Mouse (Mus musculus): Measurements from ENCODE around the gene Celf5. TPM values are rescaled to one million over a fixed set of nuclear protein-coding genes. Genes with fewer than 3 reads are reported as not detected.
"Not testable (repeated sequence)": the region's sequence is repeated elsewhere in the genome, so short reads cannot be mapped to it uniquely, and the experiment has no call there.

The Celf5 gene
- total RNA-seq, 2 experiments from 2014 or later, result not detected

GRCm38 (mm10) chr10:81457624-81458023 lies 24.9 kb downstream of the Celf5 start:
- no peak for ATAC-seq (replicated peaks; ENCODE audit: low FRiP score, poor library complexity, severe bottlenecking)

DNA sequence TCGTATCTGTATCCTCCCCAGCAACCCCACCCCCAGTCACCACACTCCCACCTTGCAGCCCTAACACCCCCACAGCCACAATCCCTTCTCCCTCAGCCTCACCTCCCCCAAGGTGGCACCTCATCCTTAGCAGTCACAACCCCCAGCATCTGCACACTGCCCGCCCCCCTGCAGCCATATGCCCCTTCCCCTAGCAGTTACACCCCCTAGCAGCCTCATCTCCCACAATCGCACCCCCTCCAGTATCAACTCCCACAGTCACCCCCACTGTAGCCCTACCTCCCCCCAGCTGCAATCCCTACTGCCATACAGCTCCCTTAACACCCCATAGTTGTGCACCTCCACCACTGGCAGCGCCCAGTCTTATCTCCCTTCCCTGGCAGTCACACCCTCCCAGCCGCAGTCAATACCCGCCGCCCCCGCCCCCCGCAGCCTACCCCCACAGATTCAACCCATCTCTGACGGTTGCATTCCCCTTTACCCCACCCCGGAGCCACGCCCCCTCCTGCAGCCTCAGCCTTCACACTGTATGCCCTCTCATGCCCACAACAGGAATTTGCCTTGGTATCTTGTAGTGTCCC lies 25.4 kb downstream of the Celf5 start:
- no peak for ATAC-seq (replicated peaks; ENCODE audit: low FRiP score, poor library complexity, severe bottlenecking)

- ATAC-seq (replicated peaks; ENCODE audit: low FRiP score, poor library complexity, severe bottlenecking), result no peak
These were observed 27.2 kb downstream of the Celf5 start, which contains the start of gene Nfic for GRCm38 (mm10) chr10:81455181-81455895. Gene Nfic (minus strand): TSS chr10:81455635.

DNA sequence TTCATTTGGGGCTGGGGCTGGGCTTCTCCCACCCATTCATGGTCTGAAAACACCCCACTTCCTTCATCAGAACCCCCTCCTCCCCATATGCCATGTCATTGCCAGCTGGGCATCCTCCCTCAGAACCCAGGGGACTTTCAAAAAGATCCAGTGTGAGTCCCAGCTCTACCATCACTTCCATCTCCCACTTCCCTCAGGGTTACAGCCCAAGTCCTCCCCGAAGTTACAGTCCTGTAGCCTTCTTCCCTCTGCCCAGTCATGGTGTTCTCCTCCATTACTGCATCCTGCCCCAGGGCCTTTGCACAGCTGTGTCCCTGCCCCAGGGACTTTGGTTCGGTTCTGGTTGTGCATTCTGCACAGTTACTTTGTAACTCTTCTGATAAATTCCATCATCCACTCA lies 28.4 kb downstream of the Celf5 start:
- ATAC-seq (replicated peaks; ENCODE audit: low FRiP score, poor library complexity, severe bottlenecking), result no peak

DNA sequence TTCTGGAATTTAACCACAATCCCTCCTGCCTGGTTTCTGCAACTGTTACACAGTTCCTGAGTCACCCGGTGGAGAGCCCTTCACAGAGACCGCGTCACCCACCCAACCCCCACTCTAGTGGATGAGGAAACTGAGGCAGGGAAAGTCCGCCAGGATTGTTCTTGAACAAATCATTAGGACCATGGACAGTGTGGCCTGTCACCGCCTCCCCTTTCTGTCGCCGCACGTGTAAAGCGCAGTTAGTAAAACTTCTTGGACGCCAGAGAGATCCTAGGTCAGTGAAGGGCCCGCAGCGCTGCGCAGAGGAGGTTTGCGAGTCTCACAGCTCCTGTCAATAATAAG lies 29.6 kb downstream of the Celf5 start:
- no peak for ATAC-seq (replicated peaks; ENCODE audit: low FRiP score, poor library complexity, severe bottlenecking)

- no peak for ATAC-seq (replicated peaks; ENCODE audit: low FRiP score, poor library complexity, severe bottlenecking)
These were observed 30.1 kb downstream of the Celf5 start for GRCm38 (mm10) chr10:81452237-81452946.

DNA sequence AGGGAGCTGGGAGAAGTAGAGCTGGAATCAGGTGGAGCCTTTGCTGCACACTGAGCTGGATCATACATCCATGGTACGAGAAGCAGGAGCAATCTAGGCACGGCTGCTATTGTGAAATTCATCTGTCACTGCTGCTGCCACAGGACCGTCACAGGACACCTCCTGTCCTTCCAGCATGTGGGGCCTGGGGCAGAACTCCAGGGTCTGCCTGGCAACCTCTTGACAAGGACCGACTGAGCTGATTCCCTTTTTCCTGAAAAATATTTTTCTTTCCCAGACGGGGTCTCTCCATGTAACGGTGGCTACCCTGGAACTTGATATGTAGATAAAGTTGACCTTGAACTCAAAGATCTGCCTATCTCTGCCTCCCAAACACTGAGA lies 31.2 kb downstream of the Celf5 start:
- no peak for ATAC-seq (replicated peaks; ENCODE audit: low FRiP score, poor library complexity, severe bottlenecking)

DNA sequence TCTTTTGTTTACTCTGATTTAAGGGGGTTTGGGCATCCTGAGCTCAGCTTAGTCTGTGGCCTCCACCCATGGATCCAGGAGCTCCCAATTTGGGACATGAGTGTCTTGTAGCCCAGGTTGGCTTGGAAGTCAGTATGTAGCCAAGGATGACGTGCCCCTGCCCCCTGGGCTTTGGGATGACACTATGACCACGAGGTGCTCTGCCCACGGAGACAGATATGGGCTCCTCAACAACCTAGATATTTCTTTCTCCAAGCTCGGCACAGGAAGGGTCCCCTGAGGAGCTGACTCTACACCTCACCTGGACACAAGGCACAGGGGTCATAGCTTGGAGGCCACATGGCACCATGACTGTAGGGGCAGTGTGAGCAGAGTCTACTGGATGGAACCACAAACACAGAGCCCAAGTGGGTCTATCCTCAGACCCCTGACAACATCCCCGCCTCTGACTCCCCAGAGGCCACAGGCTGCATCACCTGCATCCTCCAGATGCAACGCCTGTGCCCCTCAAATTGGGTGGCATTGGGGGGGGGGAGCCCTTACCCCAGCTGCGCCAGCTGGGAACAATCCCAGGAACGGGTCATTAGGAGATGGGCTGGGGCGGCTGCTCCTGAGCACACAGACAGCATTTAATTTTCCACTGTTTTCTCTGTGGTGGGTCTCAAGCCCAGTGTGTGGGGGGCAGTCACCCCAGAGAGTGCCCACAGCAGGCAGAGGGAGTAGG lies 31.7 kb downstream of the Celf5 start:
- ATAC-seq (replicated peaks; ENCODE audit: low FRiP score, poor library complexity, severe bottlenecking), result no peak

DNA sequence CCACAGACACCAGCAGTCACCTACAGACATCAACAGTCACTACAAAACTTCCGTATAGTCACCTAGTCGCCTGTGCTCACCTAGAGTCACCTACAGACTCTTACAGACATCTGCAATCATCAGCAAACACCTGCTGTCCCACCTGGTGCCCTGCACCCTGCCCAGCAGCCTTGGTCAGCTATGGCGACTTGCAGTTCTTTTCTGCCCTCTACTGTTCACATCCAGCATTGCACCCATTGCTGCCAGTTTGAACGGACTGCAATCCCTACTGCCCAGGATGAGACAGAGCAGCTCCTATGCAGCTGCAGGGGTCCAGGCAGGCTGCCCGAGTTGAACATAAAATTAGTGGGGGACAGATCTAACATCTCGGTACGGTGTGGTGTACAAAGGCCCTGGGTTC lies 32.4 kb downstream of the Celf5 start:
- peak; percentile 87 for ATAC-seq (replicated peaks; ENCODE audit: low FRiP score, poor library complexity, severe bottlenecking)

GRCm38 (mm10) chr10:81445516-81445915 lies 37.0 kb downstream of the Celf5 start:
- not testable (repeated sequence) for ATAC-seq (replicated peaks; ENCODE audit: low FRiP score, poor library complexity, severe bottlenecking)

- peak; percentile 65; the same call in 1 of the 2 replicates for ATAC-seq (replicated peaks; ENCODE audit: low FRiP score, poor library complexity, severe bottlenecking)
These were observed 41.5 kb downstream of the Celf5 start for GRCm38 (mm10) chr10:81441019-81441418.

- ATAC-seq (replicated peaks; ENCODE audit: low FRiP score, poor library complexity, severe bottlenecking), result no peak
These were observed 47.1 kb downstream of the Celf5 start for GRCm38 (mm10) chr10:81435436-81435835.

DNA sequence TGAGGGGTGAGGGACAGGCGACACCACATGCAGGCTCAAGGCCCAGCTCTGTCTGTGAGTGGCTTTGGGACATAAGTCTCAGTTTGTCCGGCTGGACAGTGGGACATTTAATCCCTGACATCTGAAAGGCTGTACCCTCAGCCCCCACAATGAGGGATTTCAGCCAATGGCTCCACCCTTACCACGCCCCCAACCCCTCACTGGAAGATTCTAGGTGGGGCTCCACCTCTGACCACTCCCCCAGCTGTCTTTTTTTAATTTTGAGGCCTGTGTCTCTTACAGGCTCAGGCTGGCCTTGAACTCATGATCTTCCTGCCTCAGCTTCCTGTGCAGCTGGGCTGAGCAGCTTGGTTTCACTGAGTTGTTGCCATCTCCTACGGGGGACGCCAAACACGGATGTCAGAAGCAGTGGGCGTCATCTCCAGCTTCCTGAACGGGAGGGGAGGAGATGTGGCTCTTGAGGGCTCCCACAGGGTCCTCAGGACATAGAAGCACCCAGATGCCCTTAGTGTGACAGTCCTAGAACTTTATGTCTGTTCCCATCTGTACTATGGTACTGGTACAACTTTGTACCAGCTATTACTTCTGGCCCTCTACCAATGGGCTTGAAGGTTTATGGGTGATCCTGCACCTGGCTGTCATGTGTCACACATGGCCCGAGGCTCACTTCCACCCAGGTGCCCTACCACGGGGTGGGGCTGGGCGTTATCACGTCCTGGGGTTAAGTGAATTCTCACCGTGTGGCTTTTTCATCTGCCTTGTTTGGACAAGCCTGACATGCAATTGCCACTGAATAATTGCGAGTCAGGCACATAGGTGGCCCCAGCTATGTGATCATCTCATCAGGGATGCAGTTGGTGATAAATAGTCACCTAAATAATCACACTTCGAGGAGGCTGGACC lies 47.9 kb downstream of the Celf5 start:
- ATAC-seq (replicated peaks; ENCODE audit: low FRiP score, poor library complexity, severe bottlenecking), result no peak

DNA sequence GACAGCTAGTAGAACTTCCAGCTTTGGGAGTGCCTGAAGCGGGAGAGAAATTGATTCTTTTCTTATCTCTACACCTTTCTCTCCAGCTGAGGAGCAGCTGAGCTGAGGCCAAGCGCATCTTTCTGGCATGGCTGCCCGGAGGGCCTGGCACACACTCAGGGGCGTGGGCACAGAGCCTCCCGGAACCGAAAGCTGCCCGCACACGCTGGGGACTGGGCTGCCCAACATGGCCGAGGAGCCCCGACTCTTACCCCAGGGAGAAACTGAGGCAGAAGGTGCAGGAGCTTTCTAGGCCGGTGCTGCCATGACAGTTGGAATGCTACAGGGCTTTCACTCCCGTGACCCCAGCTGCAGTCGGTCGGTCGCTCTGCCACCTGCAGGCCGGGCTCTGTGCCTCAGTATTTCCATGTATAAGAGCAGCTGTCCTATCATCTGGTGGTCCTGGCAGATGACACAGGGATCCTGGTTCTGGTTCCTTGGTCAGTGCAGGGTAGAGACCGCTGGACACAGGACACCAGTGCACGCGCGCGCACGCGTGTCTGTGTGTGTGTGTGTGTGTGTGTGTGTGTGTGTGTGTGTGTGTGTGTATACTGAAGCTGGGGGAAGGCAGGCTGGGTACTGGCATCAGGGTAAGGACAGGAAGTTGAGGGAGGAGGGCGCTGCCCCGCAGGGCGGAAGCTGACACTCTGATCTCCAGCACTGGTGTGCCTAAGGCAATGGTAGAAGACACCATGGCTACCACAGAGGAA lies 48.8 kb downstream of the Celf5 start:
- peak; percentile 16; the same call in 1 of the 2 replicates for ATAC-seq (replicated peaks; ENCODE audit: low FRiP score, poor library complexity, severe bottlenecking)

DNA sequence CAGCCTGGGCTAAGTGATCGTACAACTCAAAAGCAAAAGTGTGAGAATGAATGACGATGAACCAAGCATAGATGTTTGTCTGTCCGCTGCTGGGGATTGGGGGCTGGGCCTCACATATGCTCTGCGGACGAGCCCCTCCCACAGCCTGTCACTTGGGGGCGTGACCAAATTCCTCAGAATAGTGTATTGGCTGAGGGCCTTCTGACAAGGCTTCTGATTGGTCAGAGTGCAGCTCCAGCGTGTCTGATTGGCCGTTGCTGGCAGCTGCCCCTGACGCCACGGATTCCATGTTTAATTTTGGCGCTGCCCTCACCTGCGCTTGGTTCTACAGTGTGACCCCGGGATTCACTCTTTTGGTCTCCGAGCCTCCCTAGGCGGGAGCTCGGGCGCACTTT lies 49.6 kb downstream of the Celf5 start:
- ATAC-seq (replicated peaks; ENCODE audit: low FRiP score, poor library complexity, severe bottlenecking), result peak; percentile 85

DNA sequence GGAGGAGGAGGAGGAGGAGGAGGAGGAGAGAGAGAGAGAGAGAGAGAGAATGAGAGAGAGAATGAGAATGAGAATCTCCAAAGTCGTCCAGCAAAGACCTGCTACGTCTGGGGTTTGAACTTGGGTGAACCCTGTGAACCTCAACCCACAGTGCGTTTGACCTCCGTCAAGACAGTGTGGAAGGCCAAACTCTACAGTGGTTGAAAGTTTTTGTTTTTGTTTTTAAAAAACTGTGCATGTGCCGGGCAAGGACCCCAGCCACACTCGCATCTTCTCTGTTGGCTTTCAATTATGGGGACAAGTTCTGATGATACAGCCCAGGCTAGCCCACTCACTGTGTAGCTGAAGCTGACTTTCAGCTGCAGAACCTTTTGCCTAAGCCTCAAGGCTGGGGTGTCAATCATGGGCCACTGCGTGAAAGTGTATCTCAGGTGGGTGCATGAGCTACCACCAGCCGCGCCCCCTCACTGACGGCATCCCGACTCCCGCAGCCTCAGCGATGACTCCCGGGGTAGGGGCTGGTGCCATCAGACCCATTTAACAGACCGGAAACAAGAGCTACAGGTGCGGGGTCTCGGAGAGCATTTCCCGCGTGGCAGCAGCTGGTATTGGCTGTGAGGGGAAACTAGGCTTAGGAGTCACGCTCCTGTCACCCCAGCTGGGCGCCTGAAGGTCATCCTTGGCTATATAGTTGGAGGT lies 50.2 kb downstream of the Celf5 start:
- ATAC-seq (replicated peaks; ENCODE audit: low FRiP score, poor library complexity, severe bottlenecking), result peak; percentile 4; the same call in 1 of the 2 replicates

DNA sequence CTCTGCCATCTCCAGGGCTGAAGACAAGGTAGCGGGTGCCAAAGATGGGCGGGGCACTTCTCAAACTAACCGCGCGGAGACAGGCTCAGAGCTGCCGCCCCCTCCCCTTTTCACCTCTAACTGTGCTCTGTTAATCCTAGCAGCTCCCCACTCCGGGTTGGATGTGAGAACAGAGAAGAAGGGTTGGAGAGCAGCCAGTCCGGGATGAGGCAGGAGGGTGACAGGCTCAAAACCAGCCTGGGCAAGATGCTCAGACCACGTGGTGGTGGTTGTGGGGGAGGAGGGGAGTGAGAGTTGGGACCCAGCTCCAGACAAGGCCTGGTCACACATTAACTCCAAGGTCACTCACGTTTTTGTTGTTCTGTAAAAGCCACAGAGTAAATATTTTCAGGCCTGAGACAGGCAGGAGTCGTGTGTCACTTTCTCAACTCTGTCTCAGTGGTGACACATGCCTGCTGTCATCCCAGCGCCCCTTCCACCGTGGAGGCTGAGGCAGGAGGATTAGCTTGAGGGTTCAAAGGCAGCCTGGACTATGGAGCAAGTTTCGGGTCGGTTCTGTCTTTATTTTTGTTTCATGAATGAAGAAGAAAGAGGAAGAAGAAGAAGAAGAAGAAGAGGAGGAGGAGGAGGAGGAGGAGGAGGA lies 50.9 kb downstream of the Celf5 start:
- ATAC-seq (replicated peaks; ENCODE audit: low FRiP score, poor library complexity, severe bottlenecking), result no peak

Data from erythroid progenitor cell, adult 5-6 weeks (primary cell).